Mouse (Mus musculus) testis, adult 2 months (tissue): ENCODE data around the gene Elovl5. TPM values are rescaled to one million over a fixed set of nuclear protein-coding genes. Genes with fewer than 3 reads are reported as not detected.

ENCODE experiments used
- H3K27ac ChIP-seq: fragments of 200-500 bp; 2 replicates; pipeline ENCODE4 v1.5.1; 2012; ENCODE audit warnings: low read depth, low read length; ENCODE audit not compliant: control insufficient read depth, insufficient read depth
- H3K27me3 ChIP-seq: fragments of 200-500 bp; 2 replicates; pipeline ENCODE4 v1.6.1; 2012; ENCODE audit warnings: mild to moderate bottlenecking, low read length, moderate library complexity; ENCODE audit not compliant: control insufficient read depth, insufficient read depth
- H3K36me3 ChIP-seq: fragments of 200-500 bp; 2 replicates; pipeline ENCODE4 v1.6.1; 2012; ENCODE audit warnings: mild to moderate bottlenecking, low read length; ENCODE audit not compliant: control insufficient read depth, insufficient read depth
- H3K4me1 ChIP-seq: fragments of 200-500 bp; 2 replicates; pipeline ENCODE4 v1.6.1; 2012; ENCODE audit warnings: low read length; ENCODE audit not compliant: control insufficient read depth, insufficient read depth
- H3K4me3 ChIP-seq: fragments of 200-500 bp; 2 replicates; pipeline ENCODE4 v1.5.1; 2012; ENCODE audit warnings: low read depth, mild to moderate bottlenecking, low read length, moderate library complexity, mixed read lengths; ENCODE audit not compliant: control insufficient read depth
- CTCF ChIP-seq: fragments of 200-500 bp; IDR thresholded peaks from 2 replicates; pipeline ENCODE4 v1.5.1; 2012; ENCODE audit warnings: low read depth, mild to moderate bottlenecking, inconsistent platforms, low read length, moderate library complexity; ENCODE audit not compliant: control insufficient read depth, insufficient read depth, insufficient replicate concordance
- POLR2A ChIP-seq: fragments of 200-500 bp; IDR thresholded peaks from 2 replicates; pipeline ENCODE4 v1.6.1; 2012; ENCODE audit warnings: low read depth, mild to moderate bottlenecking, inconsistent platforms, low read length, moderate library complexity; ENCODE audit not compliant: control insufficient read depth
- polyA plus RNA-seq: library from polyadenylated mRNA; depleted of rRNA; stranded (reverse); fragments of >200 nt; gene quantifications from 2 replicates; pipeline ENCODE4 v1.2.3, GENCODE M21; 2012

The Elovl5 gene
- polyA plus RNA-seq, 1 experiment: 74.7 TPM

DNA sequence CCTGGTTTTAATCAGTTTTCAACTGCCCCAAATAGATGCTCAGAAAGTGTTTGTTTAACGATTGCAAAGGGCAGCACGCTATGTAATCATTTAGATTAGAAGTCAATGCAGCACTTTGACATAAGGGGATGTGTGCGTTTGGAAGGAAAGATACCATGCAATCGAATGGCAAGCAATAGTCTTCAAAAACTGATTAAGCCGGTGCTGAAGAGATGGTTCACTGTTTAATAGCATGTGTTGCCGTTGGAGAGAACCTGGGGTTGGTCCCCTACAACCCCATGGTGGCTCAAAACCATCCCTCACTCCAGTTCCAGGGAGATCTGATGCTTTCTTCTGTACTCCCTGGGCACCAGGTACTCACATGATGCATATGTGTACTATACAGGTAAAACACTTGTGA lies 4.9 kb upstream of the Elovl5 start:
- H3K4me3 ChIP-seq: no peak overlapping the region

DNA sequence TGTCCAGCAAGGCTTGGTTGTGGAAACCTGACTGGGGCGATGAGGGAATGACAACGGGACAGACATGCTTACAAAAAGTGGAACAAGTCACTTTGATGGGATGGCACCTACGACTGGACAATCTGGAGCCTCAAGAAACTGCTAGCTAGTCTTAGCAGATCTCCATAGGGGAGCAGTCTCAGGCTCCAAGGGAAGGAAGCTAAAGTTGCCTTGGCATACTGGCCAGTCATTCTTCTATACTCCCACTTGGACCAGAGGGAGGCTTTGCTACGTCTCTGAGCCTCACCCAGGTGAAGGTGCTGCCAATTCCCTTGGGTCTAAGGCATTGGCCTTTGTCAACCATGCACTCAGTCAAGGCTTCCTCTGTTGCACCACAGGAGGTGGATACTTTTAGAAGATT lies 2.5 kb upstream of the Elovl5 start:
- Histone ChIP-seq H3K27me3 (no peaks in the 10 kb centered on the region), H3K4me3 (no peak overlapping the region), H3K36me3 (no peaks in the 10 kb centered on the region), H3K27ac (no peak overlapping the region), H3K4me1 (peaks cover 13% of the 10 kb centered on the region)
- TF ChIP-seq POLR2A (no peak), CTCF (no peak)

More for the DNA sequence above, 4.9 kb upstream of the Elovl5 start:
- no peaks in the 10 kb centered on the region for H3K36me3 ChIP-seq
- no peaks in the 10 kb centered on the region for H3K27me3 ChIP-seq
- H3K27ac ChIP-seq: 0 out of 2 replicates have a peak overlapping the region, but pooled peaks have one; percentile 48
- no peak for TF ChIP-seq CTCF
- no peak for TF ChIP-seq POLR2A
- peaks cover 11% of the 10 kb centered on the region for H3K4me1 ChIP-seq

DNA sequence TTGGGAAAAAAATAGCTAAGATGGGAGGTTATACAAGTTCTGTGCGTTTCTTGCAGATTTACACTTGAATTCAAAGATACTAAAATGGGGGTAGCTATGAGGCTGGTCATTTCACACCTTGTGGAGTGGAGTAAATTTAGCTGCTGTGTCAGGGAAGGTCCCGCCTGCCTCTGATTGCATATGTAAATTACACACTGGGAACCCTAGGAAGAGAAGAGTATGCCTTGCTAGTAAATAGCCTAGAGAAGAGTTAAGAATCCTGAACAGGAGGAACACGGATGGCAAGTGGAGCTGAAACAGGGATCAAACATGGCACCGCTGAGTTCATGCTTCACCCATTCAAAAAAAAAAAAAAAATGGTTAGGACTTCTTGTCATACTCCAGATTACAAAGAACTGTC lies 1.4 kb upstream of the Elovl5 start:
- Histone ChIP-seq H3K4me3 (peak overlapping the region; percentile 16; the same call in 1 of the 2 replicates), H3K4me1 (peaks cover 8% of the 10 kb centered on the region), H3K27ac (no peak overlapping the region), H3K36me3 (no peaks in the 10 kb centered on the region), H3K27me3 (no peaks in the 10 kb centered on the region)
- TF ChIP-seq POLR2A: no peak
- no peak for TF ChIP-seq CTCF

DNA sequence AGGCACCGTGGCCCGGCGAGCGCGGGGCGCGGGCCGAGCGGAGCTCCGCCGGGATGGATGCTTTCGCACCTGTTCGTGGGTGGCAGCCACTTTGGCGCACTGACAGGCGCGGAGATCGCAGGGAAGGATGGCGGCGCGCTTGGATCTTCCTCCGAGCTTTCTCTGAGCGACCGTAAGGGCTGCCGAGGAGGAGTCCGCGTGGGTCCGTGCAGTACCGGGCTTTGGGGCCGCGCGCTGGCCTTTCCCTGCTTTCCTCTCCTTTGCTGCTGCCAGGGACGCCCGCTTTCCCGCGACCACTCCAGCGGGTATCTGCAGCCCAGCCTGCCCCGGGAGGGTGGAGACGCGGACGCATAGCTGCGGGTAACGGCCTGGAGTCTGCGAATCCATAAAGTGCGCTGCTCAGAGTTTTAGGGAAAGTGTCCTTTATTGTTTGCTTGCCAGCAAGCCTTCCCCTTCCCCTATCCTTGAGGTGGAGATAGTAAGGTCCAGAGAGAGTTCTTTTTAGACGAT lies 513 bp downstream of the Elovl5 start:
- peak overlapping the region; percentile 94 for H3K4me3 ChIP-seq
- no peaks in the 10 kb centered on the region for H3K36me3 ChIP-seq
- no peaks in the 10 kb centered on the region for H3K27me3 ChIP-seq
- TF ChIP-seq CTCF: no peak
- TF ChIP-seq POLR2A: no peak
- H3K27ac ChIP-seq: peak overlapping the region; percentile 87
- peaks cover 7% of the 10 kb centered on the region for H3K4me1 ChIP-seq

DNA sequence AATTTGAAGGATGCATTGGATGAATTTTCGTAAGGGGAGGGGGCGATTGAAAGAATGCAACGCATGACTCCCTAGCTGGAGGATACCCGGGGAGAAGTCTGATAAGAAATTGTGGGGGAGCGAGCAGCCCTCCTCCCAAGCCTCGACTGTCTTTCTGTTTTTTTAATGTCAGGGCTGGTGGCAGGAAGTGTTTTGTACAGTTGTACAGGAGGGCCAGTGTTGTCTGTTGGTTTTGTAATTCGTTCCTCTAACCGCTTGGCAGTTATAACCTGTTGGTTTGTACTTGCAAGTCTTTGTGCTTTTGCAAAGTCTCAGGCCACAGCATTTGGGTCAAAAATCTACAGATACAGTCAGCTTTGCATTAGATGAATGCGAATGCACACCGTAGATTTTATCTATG lies 1.0 kb downstream of the Elovl5 start:
- no peak for TF ChIP-seq POLR2A
- TF ChIP-seq CTCF: no peak
- no peaks in the 10 kb centered on the region for H3K27me3 ChIP-seq
- H3K4me1 ChIP-seq: peaks cover 7% of the 10 kb centered on the region
- no peaks in the 10 kb centered on the region for H3K36me3 ChIP-seq
- peak overlapping the region; percentile 43 for H3K27ac ChIP-seq
- H3K4me3 ChIP-seq: peak overlapping the region; percentile 94

DNA sequence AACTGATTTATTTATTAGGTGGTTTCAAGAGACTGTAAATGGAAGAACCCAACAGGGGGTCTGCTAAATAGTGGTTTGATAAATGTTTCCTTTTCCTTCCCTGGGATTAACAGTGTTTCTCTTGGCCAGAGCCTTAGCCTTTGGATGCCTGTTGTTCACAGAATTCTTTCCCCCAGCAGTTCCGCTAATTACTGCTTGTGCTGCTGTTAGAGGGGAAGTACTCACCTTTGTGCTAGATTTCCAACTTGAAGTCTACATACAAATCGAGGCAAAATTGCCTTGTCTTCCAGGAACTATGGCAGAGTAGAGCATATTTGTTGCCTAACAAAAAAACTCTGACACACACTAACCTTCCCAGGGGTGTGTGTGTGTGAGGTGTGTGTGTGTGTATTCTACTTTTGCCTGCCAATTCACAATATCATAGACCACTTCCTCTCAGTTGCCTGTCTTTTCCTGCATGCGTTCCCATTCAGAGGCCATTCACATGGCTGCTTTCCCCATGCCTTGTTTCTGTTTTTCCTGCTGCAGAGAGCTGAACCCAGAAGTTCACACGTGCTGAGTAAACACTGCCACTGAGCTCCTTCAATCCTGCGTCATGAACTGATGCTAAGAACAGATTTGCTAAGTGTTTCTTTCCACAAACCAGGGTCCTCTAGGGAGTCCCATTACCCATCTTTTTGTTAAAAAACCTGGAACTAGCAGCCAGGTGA lies 2.0 kb downstream of the Elovl5 start:
- no peaks in the 10 kb centered on the region for H3K27me3 ChIP-seq
- peak overlapping the region; percentile 68 for H3K4me3 ChIP-seq
- no peak overlapping the region for H3K27ac ChIP-seq
- H3K36me3 ChIP-seq: no peaks in the 10 kb centered on the region
- peaks cover 8% of the 10 kb centered on the region for H3K4me1 ChIP-seq
- TF ChIP-seq POLR2A (no peak), CTCF (no peak)

DNA sequence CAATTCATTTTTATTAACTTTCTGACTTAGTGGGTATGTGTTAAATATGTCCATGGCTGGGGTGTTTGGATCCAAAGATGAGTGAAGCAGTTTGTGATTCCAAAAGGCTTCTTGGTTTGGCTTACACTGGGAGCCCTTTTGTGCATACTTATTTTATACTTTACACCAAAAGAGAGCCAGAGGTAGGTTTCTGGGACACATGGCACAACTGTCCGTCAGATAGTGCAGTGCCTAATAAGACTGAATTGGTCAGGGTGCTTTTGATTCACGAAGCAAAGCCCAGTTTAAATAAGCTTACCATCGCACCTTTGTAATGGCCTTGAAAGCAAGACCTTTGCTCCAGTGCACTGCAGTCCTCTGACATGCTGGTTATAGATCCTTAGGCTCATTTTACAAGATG lies 3.3 kb downstream of the Elovl5 start:
- Histone ChIP-seq H3K4me3 (0 out of 2 replicates have a peak overlapping the region, but pooled peaks have one; percentile 14), H3K4me1 (peaks cover 12% of the 10 kb centered on the region), H3K27me3 (no peaks in the 10 kb centered on the region), H3K36me3 (no peaks in the 10 kb centered on the region), H3K27ac (no peak overlapping the region)
- TF ChIP-seq CTCF: no peak
- TF ChIP-seq POLR2A: no peak
